Mouse (Mus musculus) mouse trophoblast stem cell (cell line): ENCODE results near the gene Dnah5.

ENCODE experiments used
- in situ Hi-C, 2 experiments: fragments of 300-500 bp; cut with MseI, MboI; formaldehyde crosslinking; loops; 2 replicates in 1 of 2; 3 replicates in 1 of 2; pipeline ENCODE4 v1.15.1; 2025

Dnah5 gene

DNA sequence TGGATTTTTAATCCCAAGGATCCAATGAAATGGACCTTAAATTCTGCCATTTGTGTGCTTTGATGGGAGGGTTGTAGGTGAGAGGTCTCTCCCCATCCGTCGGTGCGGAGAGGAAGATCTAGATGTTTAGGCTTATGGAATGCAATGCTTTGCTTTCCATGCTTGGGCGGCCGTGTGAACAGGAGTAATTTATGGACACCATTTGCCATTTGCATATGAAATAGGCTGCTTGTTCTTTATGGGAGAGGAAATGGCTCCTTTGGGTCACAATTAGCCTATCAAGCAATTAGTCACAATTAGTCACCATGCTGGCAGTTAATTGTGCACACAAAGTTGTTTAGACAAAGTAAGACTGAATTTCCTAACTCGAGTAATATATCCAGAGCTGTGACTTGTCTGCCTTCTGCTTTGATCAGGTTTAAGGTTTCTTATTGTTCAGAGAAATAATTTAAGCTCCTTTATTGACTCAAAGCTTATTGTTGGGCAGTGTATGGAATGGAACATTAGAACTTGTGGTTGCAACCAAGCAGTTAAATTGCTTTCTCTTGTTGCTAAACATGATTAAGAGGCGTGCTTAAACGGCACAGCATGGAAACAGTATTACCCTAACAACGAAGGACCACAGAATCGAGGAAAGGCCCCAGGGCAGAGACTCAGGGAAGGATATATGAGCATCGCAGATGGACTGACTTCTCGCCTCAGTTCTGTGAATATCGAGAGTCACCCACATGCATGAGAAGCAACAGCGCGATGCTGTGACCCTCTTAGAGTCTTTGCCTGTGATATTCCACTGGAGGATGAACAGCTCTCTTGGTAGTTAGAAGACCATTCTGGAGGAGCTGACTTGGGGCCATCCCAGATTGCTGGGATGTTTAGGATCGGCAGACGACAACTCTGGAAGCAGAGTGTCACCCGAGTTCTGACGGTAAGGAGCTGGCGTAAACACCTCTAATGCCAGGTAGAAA is at the start of gene Dnah5:
TSS of gene Dnah5 (plus strand) at position 642 of the 965 bp plus-strand sequence.
- in situ Hi-C loops: no loop called here

DNA sequence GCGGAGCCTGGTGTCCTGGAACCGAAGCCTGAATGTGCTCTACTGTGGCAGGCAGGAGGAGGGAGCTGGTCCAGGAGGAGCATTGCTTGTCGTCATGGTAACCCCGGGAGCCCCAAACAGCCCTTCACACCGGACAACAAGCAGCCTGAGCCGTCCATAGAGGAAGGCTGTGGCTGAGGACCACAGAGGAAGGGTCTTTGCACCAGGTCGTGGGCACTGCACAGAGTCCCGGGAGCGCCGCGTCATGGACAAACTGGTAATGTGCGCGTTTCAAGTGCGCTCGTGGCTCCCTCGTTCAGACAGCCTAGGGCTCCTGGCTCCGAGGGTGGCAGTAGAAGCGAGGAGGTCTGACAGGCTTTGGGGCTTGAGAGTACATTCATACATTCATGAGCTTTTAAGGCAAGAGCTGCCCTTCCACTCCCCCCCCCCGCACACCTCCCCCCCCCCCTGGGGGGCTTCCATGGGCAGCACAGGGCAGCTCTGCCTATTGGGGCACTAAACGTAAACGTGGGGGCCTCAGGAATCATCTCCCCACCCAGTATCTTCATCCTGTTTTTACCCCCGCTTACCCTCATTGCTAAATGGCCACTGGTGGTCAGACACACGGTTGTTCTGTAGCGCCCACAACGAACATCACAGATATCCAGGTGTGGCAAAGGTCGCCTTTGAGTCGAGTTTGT is 48.6 kb upstream of the Dnah5 start:
- in situ Hi-C loops: no loop called here

DNA sequence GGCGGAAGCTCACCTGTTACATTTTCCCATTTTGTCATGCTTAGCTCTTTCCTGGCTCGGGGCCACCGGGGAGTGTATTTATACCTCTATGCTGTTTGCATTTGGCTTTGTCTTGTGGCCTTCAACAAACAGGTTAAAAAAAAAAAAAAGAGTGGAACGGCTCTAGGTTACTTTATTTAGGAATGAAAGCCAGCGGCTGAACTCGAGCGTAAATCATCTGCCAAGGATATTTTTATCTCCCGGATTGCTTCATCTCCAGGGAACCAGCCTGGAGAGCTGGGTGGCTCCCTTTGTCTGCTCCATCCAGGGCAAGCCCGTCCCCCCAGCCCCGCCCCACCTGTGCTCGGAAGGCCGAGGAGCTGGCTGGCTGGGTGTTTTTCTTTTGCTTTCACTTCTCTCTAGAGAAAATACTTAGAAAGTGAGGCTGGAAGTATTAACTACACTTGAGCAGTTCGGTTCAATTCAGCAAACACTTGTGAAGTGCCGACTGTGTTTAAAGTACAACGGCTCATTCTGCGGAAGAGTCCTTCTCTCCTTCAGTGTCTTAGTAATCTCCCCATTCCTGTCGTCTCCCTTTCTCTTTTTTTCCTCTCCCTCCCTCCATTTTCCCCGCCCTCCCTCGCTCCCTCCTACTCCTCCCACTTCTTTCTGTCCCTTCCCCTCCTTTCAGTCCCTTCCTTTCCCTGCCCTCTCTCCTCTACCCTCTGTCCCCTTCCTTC is 44.6 kb upstream of the Dnah5 start:
- in situ Hi-C loops: no loop called here

DNA sequence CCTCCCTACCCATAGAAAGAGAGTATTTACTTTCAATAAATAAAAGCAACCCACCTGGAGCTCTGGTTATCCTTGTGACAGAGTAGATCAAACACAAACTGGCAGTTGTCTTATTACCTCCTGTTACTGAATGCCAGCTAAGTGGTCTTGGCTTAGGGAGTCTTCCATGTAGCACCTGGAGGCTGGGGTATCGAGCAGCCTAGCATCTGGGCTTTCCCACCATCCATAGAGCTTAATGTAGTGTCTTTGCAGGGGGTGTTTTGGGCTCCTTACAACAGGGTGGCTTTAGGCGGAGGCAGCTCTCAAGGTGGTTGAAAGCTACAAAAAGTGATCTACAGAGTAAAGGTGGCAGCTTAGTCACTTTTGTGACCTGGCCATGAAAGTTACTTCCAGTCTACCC is 41.3 kb upstream of the Dnah5 start:
- in situ Hi-C loops: no loop called here

DNA sequence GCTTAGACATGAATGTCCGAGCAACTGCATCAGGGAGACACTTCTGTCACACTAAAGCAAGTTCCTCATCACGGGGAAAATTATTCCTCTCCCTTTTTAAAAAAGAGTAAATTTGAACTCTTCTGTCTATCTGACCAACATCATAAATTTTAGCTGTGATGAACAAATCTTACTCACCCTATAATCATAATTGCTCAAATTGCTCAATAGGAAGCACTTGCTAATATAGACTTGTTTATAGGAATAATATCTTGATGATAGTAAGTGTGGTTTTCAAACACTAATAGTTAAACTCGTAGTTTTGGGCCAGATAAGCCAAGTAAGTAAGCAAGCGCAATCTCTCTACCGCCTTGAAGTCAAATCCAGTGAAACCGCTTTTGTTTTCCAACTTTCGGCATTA is 38.3 kb upstream of the Dnah5 start:
- in situ Hi-C loops: no loop called here

DNA sequence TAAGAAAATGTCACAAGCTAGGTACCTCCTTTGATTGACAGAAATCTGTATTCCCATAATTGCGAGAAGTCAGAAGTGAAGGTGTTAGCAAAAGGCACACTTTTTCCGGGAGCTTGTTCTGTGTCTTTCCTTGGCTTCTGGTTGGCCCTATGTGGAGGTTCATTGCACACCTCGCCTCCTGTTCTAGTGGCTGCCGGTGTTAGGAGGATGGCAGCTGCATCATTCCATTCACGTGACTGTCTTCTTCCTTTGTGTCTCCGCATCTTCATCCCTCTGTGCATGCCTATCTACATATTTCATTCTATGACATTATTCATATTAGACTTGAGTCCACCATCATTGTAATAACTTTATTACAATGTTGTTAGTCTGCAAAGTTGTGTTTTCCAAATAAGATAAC is 37.5 kb upstream of the Dnah5 start:
- in situ Hi-C loops: no loop called here

DNA sequence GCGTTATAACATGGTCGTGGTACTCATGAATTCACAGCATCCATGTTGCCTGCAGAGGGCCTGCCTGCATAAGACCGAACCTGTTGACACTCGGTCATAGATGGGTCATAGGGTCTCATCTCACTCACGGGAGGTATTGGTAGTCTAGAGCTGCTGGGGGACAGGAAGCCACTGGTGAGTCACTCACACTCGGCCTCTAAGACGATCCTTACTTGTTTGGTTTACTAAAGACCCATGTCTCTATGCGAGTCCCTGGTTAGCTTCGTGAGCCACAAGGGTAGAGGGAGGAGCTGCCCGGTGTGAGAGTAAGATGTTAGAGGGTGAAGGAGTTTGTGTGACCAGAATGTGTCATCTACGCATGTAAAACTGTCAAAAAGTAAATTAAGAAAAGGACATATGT is 24.6 kb upstream of the Dnah5 start:
- in situ Hi-C loops: loop anchor here in 1 of 2 experiments (10.0 kb wide), 1 partner anchor 254 kb away; no protein-coding TSS in a partner anchor

DNA sequence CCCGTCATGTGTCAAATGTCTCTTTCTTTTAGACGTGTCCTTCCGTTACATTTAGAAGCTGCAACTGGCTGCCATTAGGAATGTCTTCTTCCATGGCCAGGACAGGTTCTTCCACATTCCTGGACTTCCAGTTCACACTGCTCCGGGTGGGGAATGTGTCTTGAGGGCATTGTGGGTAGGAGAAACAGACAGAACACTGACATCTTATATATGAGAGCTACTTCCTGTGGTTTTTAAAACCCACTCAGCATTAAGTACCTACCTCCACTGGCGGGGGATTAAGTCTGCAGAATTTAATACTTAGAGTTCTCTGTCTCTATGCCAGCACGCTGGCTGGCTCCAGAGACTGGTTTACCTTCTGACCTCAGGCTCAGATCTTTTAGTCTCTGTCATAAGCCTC is 24.0 kb upstream of the Dnah5 start:
- in situ Hi-C loops: loop anchor here in 1 of 2 experiments (10.0 kb wide), 1 partner anchor 255 kb away; no protein-coding TSS in a partner anchor

DNA sequence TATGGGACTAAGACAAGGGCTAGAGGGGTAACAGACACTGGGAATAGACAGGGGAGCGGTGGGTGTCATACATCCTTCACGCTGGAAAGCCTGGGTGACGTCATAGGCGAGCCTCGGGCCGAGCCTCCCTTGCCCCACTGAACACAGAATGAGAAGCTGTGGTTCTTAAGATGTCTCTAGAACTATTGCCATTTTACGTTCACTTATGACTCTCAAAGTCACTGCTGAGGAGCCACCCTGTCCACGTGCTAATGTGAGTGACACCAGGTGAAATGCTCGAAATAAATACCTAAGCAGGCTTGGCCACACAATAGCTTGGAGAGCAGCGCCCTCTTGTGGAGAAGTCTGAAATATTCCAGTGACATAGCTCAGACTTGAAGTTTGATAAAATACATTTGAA is 21.7 kb upstream of the Dnah5 start:
- in situ Hi-C loops: loop anchor here in 1 of 2 experiments (5.0 kb wide), 1 partner anchor 270 kb away; no protein-coding TSS in a partner anchor

DNA sequence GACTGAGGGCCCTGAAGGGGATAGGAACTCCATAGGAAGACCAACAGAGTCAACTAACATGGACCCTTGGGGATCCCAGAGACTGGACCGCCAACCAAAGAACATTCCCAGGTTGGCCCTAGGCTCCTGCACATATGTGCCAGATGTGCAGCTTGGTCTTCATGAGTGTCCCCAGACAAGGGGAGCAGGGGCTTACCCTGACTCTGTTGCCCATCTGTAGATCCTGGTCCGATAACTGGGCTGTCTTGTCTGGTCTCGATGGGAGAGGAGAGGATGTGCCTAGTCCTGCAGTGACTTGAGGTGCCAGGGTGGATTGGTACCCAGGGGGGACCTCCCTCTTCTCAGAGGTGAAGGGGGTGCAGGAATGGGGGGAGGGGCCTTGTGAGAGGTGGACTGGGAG is 21.0 kb upstream of the Dnah5 start:
- in situ Hi-C loops: loop anchor here in 1 of 2 experiments (5.0 kb wide), 1 partner anchor 270 kb away; no protein-coding TSS in a partner anchor

DNA sequence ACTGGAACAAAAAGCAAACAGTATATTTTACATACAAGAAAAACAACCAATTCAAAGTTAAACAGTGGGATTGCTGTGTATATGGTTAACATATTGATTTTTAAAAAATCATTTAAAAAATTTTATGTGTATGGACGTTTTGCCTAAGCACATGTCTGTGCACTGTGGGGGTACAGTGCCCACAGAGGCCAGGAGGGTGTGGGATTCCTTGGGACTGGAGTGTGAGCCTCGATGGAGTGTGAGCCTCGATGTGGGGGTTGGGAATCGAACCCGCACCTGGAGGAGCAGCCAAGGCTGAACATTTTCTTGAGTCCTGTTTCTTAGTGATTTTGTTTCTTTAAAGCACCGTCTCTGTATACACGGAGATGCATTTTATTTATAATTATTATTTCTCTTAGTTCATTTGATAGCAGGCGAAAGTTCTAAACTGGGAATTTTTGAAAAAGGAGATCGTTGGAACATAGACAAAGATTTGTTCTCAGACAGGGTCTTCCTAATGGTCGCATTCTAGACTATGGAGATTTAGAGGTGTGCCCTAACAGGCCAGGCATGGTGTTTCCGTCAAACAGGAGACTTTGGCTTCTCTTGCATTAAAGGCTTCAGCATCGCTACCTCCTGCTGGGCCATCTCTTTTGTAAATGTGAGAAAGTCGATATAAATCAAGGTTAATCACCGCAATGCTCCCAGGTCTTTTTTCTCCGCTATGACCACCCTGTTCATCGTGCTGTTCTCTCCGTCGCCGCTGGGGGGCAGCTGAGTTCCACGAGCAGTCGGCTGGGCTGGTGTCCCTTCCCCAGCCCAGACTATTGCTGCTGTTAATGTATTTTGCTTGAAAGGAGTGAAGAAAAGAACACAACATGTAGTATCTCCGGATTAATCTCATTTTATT is 15.8 kb upstream of the Dnah5 start:
- in situ Hi-C loops: no loop called here

DNA sequence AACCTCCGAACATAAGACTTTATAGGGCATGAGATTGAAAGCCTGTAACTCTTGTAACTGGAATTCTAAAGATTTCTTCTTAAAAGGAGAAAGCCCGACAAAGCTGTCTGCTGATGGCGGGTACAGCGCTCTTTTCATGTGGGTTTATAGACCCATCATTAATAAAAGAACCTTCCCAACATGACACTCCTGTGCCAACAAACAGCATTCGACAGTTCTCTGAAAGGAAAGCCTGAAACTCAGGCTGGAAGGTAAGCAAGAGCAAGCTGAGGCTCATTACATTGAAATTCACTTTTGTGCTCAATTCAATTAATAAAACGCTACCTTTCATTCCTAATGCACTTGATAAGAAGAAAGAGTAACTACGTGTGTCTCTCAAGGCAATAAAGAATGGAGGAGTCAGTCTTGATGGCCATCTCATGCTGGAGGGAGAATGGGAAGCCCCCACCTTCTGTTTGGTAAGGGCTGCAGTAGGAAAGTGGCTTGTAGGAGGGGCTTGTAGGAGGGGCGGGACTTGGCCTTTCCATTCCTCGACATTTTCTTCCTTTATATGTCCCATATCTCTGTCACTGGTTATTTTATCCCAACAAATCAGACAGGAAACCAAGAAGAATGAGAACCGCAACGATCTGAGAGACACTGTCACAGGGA is 15.1 kb upstream of the Dnah5 start:
- in situ Hi-C loops: no loop called here

DNA sequence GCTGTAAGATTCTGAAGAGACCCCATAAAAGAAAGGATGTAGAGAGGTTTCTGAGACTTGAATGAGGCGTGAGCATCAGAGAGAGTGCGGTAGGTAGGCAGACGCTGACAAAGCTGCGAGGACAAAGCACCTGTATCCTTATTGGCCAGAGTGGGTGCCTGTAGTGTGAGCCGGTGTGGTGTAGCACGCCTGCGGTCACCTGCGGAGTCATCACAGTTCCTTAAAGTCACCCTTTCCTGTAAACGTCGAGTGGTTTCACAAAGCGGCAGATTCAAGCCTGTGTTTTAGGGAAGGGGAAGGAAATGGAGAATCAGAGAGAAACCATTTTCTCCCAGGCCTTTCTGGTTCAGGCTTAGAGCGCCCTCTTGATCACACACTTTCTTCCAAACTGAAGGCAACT is 13.9 kb upstream of the Dnah5 start:
- in situ Hi-C loops: no loop called here

DNA sequence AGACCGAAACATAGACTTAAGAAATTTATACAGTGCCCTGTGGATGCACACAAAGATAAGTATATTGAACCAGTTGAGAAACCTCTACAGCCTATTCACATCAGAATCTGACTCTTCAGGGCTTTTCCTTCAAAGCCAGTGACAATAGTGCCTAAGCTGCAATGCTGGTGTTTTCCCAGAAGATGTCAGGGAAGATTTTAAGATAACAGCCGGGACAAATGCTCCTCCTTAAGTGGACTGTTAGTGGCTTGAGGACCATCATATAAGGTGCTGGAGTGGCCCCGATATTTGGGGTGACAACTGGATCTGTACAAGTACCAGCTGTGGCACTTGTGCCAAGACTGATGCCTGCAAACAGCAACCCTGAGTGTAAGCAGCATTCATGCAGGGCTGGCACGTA is 4.9 kb upstream of the Dnah5 start:
- in situ Hi-C loops: no loop called here

DNA sequence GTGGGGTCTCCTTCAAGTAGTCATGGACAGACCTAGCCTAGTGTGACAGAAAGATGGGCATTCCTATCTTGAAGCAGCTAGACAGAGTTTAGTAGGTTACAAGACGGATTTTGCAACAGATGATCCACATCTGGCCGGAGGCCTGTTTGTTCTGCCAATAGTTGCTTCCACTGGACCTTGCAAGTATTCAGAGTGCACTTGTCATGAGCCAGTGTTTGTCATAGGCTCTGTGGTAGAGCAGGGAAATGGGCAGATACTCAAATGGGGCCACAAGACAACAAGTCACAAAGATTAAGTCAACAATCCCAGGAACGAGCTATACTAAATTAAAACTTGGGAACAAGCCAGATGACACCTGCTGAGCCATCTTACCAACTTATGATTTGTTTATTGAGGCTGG is 1.1 kb downstream of the Dnah5 start:
- in situ Hi-C loops: no loop called here

DNA sequence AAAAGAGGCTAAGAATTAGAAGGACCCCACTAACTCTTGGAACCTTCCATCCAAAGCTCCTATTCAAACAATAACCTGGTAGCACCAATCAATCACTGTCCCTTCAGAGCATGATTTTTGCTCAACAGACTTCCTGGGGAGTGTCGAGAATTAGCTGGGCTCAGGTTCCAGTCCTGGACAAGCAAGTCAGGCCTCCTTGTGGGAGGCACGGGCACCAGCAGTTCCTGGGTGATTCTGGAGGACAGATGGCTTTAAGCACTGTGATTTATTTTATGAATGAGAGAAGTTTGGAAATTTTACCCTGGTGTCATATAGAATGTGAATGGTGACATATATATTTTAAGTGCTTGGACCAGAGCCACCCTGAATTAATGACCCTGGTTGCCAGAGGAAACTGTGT is 4.0 kb downstream of the Dnah5 start:
- in situ Hi-C loops: no loop called here

DNA sequence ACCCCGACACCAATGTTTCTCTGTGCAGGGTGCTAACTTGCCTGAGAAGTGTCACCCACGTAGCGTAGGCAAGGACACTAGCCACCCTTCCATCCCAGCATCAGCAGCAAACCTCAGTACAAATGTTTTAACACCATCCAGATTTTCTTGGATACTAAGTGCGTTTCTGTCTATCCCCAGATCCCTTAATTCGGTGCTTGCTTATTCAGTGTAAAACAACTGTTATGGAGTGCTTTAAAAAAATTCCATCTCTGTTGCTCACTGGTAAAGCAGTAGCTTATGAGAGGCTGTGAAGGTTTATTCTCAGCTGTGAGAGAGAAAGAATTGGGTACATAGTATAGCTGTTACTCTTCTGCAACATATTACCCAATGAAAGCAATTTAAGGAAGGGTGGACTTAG is 9.5 kb downstream of the Dnah5 start:
- in situ Hi-C loops: no loop called here

DNA sequence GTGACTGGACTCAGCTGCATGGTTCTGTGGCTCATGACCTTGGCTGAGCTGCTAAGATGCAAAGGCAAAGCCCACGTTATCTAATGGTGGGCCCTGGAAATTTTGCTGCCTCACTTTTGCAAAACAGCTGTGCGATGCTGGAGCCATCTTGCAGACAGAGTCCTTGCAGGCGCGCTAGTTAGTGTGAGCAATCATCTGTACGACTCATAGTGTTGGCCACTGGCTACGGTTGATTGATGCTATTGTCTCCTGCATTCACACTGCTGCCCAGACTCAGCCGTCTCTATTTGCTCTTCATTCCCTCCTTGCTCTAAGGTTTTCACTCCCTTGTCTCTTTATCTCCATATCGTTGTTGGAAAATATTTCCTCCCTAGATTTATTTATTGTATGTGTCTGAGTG is 12.8 kb downstream of the Dnah5 start:
- in situ Hi-C loops: no loop called here

DNA sequence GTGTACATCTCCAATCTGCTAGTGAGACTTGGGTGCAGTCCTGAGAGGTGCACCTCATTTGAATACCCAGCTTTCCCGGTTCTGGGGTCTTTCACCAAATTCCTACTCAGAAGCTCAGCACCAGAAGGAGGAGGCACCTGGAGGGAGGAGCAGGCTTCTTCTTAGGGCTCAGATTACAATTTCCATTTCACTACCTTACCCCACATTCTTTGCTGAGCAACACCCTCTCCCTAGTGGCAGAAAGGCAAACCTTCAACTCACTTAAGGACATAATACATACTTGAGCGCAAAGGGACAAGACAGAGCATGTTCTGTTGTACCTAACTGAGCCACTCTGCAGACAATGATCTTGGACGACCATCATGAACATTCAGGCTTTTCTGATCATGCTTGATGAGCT is 23.8 kb downstream of the Dnah5 start:
- in situ Hi-C loops: no loop called here

DNA sequence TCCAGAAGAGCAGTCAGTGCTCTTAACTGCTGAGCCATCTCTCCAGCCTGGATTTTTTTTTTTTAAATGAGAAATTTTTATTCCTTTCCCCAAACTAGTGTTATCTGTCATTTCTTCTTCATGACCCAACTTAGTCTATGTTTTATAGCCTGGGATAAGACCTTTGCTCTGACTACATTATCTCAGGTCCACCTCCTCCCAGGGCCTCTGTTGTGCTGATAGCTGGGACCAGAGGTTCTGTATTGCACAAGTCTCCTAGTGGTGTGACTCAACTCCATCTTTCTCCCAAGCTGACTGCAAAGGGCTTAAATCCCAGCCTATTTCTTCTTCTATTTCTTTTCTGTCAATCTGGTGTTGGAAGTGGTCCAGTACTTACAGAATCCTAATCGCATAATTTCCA is 56.7 kb downstream of the Dnah5 start:
- in situ Hi-C loops: no loop called here

DNA sequence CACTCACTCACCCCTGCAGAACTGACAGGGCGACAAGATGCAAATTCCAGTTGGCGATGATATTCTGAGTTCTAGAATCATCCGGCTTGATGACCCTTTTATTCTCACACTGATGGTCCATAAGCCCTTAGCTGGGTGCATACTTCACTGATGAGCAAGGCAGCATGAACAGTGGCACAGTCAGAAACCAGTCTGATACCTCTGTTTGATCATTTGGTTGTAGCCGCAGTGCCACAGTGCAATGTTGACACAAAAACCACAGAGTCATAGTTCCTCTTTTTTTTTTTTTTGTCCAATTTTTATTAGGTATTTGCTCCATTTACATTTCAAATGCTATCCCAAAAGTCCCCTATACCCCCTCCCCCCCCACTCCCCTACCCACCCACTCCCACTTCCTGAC is 95.9 kb downstream of the Dnah5 start:
- in situ Hi-C loops: no loop called here
